Mouse (Mus musculus) left cerebral cortex, postnatal 14 days (tissue): ENCODE data around the gene Zfp639. TPM values are rescaled to one million over a fixed set of nuclear protein-coding genes. Genes with fewer than 3 reads are reported as not detected.

ENCODE experiments used
- total RNA-seq, 2 experiments: library from RNA; stranded (reverse); gene quantifications; 2 replicates each; pipeline ENCODE4 v1.2.3; 2021

The Zfp639 gene
- total RNA-seq, 2 experiments from 2014 or later, result 34.7 to 37.1 TPM

Other genes starting within 250 kb of the Zfp639 start
- gene Zmat3, start 144.2 kb upstream of the Zfp639 start, total RNA-seq, result 100 to 1,000 TPM; 104 to 117 TPM
- 10 to 100 TPM; 55.0 to 59.2 TPM for gene Pik3ca, start 112.6 kb upstream of the Zfp639 start, total RNA-seq
- under 1 TPM in 1 of 2 experiments, not detected in 1; 0.75 TPM for gene Kcnmb3, start 18.0 kb upstream of the Zfp639 start, total RNA-seq
- gene Mfn1, start 19.2 kb downstream of the Zfp639 start, total RNA-seq, result 100 to 1,000 TPM in 1 of 2 experiments, 10 to 100 TPM in 1; 94.2 to 110 TPM
- 10 to 100 TPM; 91.0 to 98.4 TPM for gene Gnb4, start 106.3 kb downstream of the Zfp639 start, total RNA-seq
- 10 to 100 TPM; 14.8 to 15.1 TPM for gene Actl6a, start 196.0 kb downstream of the Zfp639 start, total RNA-seq
- gene Ndufb5, start 226.7 kb downstream of the Zfp639 start, total RNA-seq, result 100 to 1,000 TPM; 187 to 207 TPM
- gene Mrpl47, start 227.3 kb downstream of the Zfp639 start, total RNA-seq, result 10 to 100 TPM; 19.7 to 20.1 TPM